Mouse (Mus musculus) hindbrain, embryonic 14.5 days (tissue): ENCODE measurements around the gene Sirt4. TPM values are rescaled to one million over a fixed set of nuclear protein-coding genes. Genes with fewer than 3 reads are reported as not detected.
"Not testable (repeated sequence)": the region's sequence is repeated elsewhere in the genome, so short reads cannot be mapped to it uniquely, and the experiment has no call there.

Experiments used
- ATAC-seq: fragments of 200-750 bp; cut with Nextera tagmentation; 2 replicates; pipeline ENCODE4 v1.8.0; 2017; ENCODE audit warnings: moderate number of reproducible peaks, mild to moderate bottlenecking, moderate TSS enrichment, moderate library complexity; ENCODE audit not compliant: low FRiP score
- DNase-seq: peaks from one replicate; pipeline ENCODE4 v3.0.0-alpha.2; 2015; ENCODE audit warnings: low spot score
- H3K27ac ChIP-seq: fragments of 300-500 bp; sonication (generic); 2 replicates; pipeline ENCODE4 v1.5.1; 2014; ENCODE audit warnings: mild to moderate bottlenecking, moderate library complexity
- H3K27me3 ChIP-seq: fragments of 300-500 bp; sonication (generic); 2 replicates; pipeline ENCODE4 v1.6.1; 2014; ENCODE audit warnings: mild to moderate bottlenecking, low read length, mixed read lengths; ENCODE audit not compliant: control insufficient read depth, insufficient read depth
- H3K36me3 ChIP-seq: fragments of 300-500 bp; sonication (generic); replicated peaks from 2 replicates; pipeline ENCODE4 v1.6.1; 2014; ENCODE audit not compliant: control insufficient read depth, insufficient read depth
- H3K4me1 ChIP-seq: fragments of 300-500 bp; sonication (generic); replicated peaks from 2 replicates; pipeline ENCODE4 v1.6.1; 2014; ENCODE audit warnings: antibody characterized with exemption, low read length, mixed read lengths; ENCODE audit not compliant: control insufficient read depth, insufficient read depth
- H3K4me2 ChIP-seq: fragments of 300-500 bp; sonication (generic); replicated peaks from 2 replicates; pipeline ENCODE4 v1.6.1; 2014; ENCODE audit warnings: mild to moderate bottlenecking, moderate library complexity
- H3K4me3 ChIP-seq: fragments of 300-500 bp; sonication (generic); replicated peaks from 2 replicates; pipeline ENCODE4 v1.5.1; 2014; ENCODE audit warnings: mild to moderate bottlenecking, low read length
- H3K9ac ChIP-seq: fragments of 300-500 bp; sonication (generic); 2 replicates; pipeline ENCODE4 v1.6.1; 2014
- H3K9me3 ChIP-seq: fragments of 300-500 bp; sonication (generic); 2 replicates; pipeline ENCODE4 v1.6.1; 2016; ENCODE audit warnings: low read length; ENCODE audit not compliant: control insufficient read depth
- WGBS: fragments of 180-500 bp; shearing (Covaris S2); extraction: QIAGEN DNeasy Blood & Tissue Kit; methylation state at CpG from one replicate; pipeline ENCODE4 v1.1.7; 2014; 5-methylcytosine and 5-hydroxymethylcytosine counted together
- polyA plus RNA-seq: library from polyadenylated mRNA; unstranded; fragments of >200 nt; fragmentation: Nextera tagmentation; extraction: Ambion mirVana; gene quantifications from 2 replicates; pipeline ENCODE4 v1.2.1, GENCODE M21; 2014

The Sirt4 gene
- polyA plus RNA-seq, 1 experiment from 2014 or later: 19.1 TPM

- Histone ChIP-seq H3K27ac (no peak overlapping the region), H3K4me3 (no peak overlapping the region), H3K9me3 (no peaks in the 10 kb centered on the region), H3K9ac (no peak overlapping the region), H3K4me1 (no peaks in the 10 kb centered on the region), H3K4me2 (no peak overlapping the region), H3K27me3 (no peaks in the 10 kb centered on the region), H3K36me3 (no peaks in the 10 kb centered on the region)
- ATAC-seq (no peak), DNase-seq (no peak)
- WGBS: 64% methylated on average over 9 of the region's 9 CpGs
These were observed 14.0 kb upstream of the Sirt4 start for GRCm38 (mm10) chr5:115498307-115499240.

DNA sequence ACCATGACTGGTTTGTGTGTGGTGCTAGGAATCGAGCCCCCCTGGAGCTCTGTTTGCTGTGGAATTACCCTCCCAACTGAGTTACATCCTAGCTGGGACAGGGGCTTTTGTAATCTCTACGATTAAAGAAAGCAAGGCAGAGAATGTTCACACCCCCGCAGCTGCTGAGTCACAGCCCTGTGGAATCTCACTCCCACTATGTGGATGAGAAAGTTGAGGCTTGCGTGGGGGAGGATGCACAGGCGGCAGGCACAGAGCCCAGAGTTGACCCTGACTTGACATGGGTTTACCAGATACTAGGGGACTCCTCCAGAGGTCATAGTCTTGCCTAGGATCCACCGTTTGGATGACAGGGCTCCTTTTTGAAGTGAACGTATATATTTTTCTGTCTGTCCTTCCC is 12.5 kb upstream of the Sirt4 start:
- Histone ChIP-seq H3K27ac (no peak overlapping the region), H3K4me3 (no peak overlapping the region), H3K9ac (no peak overlapping the region), H3K36me3 (no peaks in the 10 kb centered on the region), H3K27me3 (no peaks in the 10 kb centered on the region), H3K4me1 (peaks cover 3% of the 10 kb centered on the region), H3K9me3 (no peaks in the 10 kb centered on the region), H3K4me2 (no peak overlapping the region)
- 79% methylated on average over 7 of the region's 7 CpGs for WGBS
- no peak for DNase-seq
- no peak for ATAC-seq

DNA sequence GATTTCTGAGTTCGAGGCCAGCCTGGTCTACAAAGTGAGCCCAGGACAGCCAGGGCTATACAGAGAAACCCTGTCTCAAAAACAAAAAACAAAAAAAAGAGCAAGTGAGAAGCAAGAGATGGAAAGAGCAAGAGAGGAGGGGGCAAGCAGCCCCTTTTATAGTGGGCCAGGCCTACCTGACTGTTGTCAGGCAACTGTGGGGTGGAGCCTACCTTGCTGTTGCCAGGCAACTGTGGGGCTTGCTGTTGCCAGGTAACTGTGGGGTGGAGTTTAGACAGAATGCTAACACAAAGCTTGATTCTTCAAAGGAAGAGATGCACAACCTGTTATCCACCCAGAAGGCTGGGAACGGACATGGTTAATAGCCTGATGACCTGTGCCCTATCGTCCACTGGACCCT is 11.1 kb upstream of the Sirt4 start:
- WGBS: 85% methylated on average over 3 of the region's 3 CpGs

DNA sequence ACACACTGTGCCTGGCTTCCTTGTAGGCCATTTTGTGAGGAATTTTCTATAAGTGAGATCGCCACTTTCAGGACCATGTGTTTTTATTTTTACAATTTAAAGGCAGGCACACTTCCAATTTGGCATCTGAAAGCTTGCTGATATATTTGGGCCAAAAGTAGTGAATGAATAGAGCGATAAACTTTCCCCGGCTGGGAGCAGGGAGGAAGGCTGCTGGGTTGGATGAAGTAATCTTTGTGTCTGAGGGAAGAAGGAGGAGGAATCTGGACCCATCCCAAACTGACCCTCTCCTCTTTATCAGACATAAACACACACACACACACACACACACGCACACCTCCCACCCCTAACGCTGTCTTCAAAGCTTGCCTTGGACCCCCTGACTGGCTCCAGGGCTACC is 8.9 kb upstream of the Sirt4 start:
- H3K9me3 ChIP-seq: no peaks in the 10 kb centered on the region
- H3K9ac ChIP-seq: no peak overlapping the region
- no peaks in the 10 kb centered on the region for H3K27me3 ChIP-seq
- H3K4me2 ChIP-seq: no peak overlapping the region
- no peak for ATAC-seq
- H3K4me1 ChIP-seq: peaks cover 19% of the 10 kb centered on the region
- 0 out of 2 replicates have a peak overlapping the region, but pooled peaks have one; percentile 11 for H3K27ac ChIP-seq
- no peak overlapping the region for H3K4me3 ChIP-seq
- WGBS: 69% methylated on average over 5 of the region's 5 CpGs
- no peaks in the 10 kb centered on the region for H3K36me3 ChIP-seq
- DNase-seq: no peak

More for the DNA sequence above, 11.1 kb upstream of the Sirt4 start:
- ATAC-seq, H3K9me3 ChIP-seq, H3K36me3 ChIP-seq, H3K9ac ChIP-seq, DNase-seq, H3K27me3 ChIP-seq, H3K4me3 ChIP-seq, H3K4me2 ChIP-seq, H3K27ac ChIP-seq: not testable (repeated sequence)
- H3K4me1 ChIP-seq: peaks cover 14% of the 10 kb centered on the region

GRCm38 (mm10) chr5:115492711-115493335 is 8.3 kb upstream of the Sirt4 start:
- 80% methylated on average over 6 of the region's 6 CpGs for WGBS
- no peaks in the 10 kb centered on the region for H3K36me3 ChIP-seq
- peaks cover 21% of the 10 kb centered on the region for H3K4me1 ChIP-seq
- no peaks in the 10 kb centered on the region for H3K9me3 ChIP-seq
- H3K27ac ChIP-seq: no peak overlapping the region
- H3K4me3 ChIP-seq: no peak overlapping the region
- H3K4me2 ChIP-seq: peak overlapping the region; percentile 52; the same call in 1 of the 2 replicates
- ATAC-seq (no peak), DNase-seq (no peak)
- H3K27me3 ChIP-seq: no peaks in the 10 kb centered on the region
- no peak overlapping the region for H3K9ac ChIP-seq

DNA sequence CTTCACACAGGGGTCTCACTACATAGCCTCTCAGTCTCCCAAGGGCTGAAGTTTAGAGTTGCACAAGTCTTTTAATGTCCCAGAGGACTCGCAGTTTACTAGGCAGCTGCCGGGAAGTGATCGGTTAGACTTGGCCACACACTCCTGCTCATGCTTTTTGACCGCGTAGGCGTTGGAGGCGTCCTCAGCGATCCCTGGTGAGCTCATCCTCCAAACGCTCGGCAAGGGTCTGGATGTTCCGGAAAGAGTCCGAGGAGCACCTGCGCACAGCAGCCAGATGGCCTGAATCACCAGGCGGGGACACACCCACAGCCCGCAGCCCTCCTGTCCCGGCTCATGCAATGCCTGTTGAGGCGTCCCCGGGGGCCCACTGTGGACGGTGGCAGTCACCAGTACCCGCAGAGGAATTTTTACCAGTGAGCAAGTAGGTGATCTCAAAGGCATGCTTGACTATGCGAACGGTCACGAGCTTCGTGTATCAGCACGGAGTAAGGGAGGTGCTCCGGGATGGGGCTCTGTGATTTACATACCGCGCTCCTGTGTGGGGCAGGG is 7.3 kb upstream of the Sirt4 start:
- ATAC-seq (no peak), DNase-seq (no peak)
- Histone ChIP-seq H3K27me3 (no peaks in the 10 kb centered on the region), H3K9ac (peak overlapping the region; percentile 50), H3K4me1 (peaks cover 21% of the 10 kb centered on the region), H3K4me3 (peak overlapping the region; percentile 9; the same call in 1 of the 2 replicates), H3K4me2 (peak overlapping the region; percentile 52), H3K27ac (no peak overlapping the region), H3K9me3 (no peaks in the 10 kb centered on the region), H3K36me3 (no peaks in the 10 kb centered on the region)
- 3% methylated on average over 28 of the region's 28 CpGs for WGBS

GRCm38 (mm10) chr5:115491076-115491475 is 6.6 kb upstream of the Sirt4 start:
- DNase-seq (no peak), ATAC-seq (no peak)
- peaks cover 21% of the 10 kb centered on the region for H3K4me1 ChIP-seq
- peak overlapping the region; percentile 88 for H3K4me2 ChIP-seq
- no peaks in the 10 kb centered on the region for H3K9me3 ChIP-seq
- H3K27ac ChIP-seq: no peak overlapping the region
- 31% methylated on average over 5 of the region's 5 CpGs for WGBS
- H3K4me3 ChIP-seq: no peak overlapping the region
- H3K36me3 ChIP-seq: no peaks in the 10 kb centered on the region
- no peak overlapping the region; the same call in 1 of the 2 replicates for H3K9ac ChIP-seq
- no peaks in the 10 kb centered on the region for H3K27me3 ChIP-seq

GRCm38 (mm10) chr5:115490638-115491000 is 6.1 kb upstream of the Sirt4 start:
- DNase-seq (no peak), ATAC-seq (no peak)
- Histone ChIP-seq H3K9ac (no peak overlapping the region), H3K36me3 (no peaks in the 10 kb centered on the region), H3K4me1 (peaks cover 21% of the 10 kb centered on the region), H3K4me3 (0 out of 2 replicates have a peak overlapping the region, but pooled peaks have one; percentile 42), H3K27me3 (no peaks in the 10 kb centered on the region), H3K9me3 (no peaks in the 10 kb centered on the region), H3K4me2 (peak overlapping the region; percentile 88), H3K27ac (peak overlapping the region; percentile 100)
- 9% methylated on average over 8 of the region's 8 CpGs for WGBS
